Mouse (Mus musculus) CD4-positive helper T cell, adult 2 months (primary cell): Measurements from ENCODE around the gene Atp2b2.

ENCODE experiments used
- DNase-seq: peaks from one replicate; pipeline ENCODE4 v3.0.0-alpha.2; 2012; ENCODE audit warnings: low read depth, missing footprints, low spot score

Gene Atp2b2

GRCm38 (mm10) chr6:113942355-113942754 is 100.1 kb downstream of the Atp2b2 start:
- no peak for DNase-seq

- no peak for DNase-seq
Measured at GRCm38 (mm10) chr6:113941324-113941723, 101.1 kb downstream of the Atp2b2 start.

GRCm38 (mm10) chr6:113939442-113939841 is 103.0 kb downstream of the Atp2b2 start:
- DNase-seq, result no peak

GRCm38 (mm10) chr6:113936811-113937508 is 105.5 kb downstream of the Atp2b2 start:
- DNase-seq, result no peak

GRCm38 (mm10) chr6:113936111-113936510 is 106.3 kb downstream of the Atp2b2 start:
- no peak for DNase-seq

- no peak for DNase-seq
Measured at GRCm38 (mm10) chr6:113934692-113935091, 107.7 kb downstream of the Atp2b2 start.

- no peak for DNase-seq
Measured at GRCm38 (mm10) chr6:113933261-113934151, 108.9 kb downstream of the Atp2b2 start.

- DNase-seq, result no peak
Measured at GRCm38 (mm10) chr6:113929191-113929875, 113.1 kb downstream of the Atp2b2 start.

- no peak for DNase-seq
Measured at GRCm38 (mm10) chr6:113923249-113923648, 119.2 kb downstream of the Atp2b2 start.

GRCm38 (mm10) chr6:113920466-113920865 is 121.9 kb downstream of the Atp2b2 start:
- no peak for DNase-seq

- no peak for DNase-seq
Measured at GRCm38 (mm10) chr6:113912753-113913152, 129.7 kb downstream of the Atp2b2 start.

- no peak for DNase-seq
Measured at GRCm38 (mm10) chr6:113911094-113911493, 131.3 kb downstream of the Atp2b2 start.

- no peak for DNase-seq
Measured at GRCm38 (mm10) chr6:113910411-113911055, 131.9 kb downstream of the Atp2b2 start.

GRCm38 (mm10) chr6:113909836-113910235 is 132.6 kb downstream of the Atp2b2 start:
- no peak for DNase-seq

- DNase-seq, result no peak
Measured at GRCm38 (mm10) chr6:113908066-113908465, 134.3 kb downstream of the Atp2b2 start.

- no peak for DNase-seq
Measured at GRCm38 (mm10) chr6:113904406-113904805, 138.0 kb downstream of the Atp2b2 start.

GRCm38 (mm10) chr6:113896023-113896422 is 146.4 kb downstream of the Atp2b2 start:
- no peak for DNase-seq

GRCm38 (mm10) chr6:113894008-113894407 is 148.4 kb downstream of the Atp2b2 start:
- no peak for DNase-seq

GRCm38 (mm10) chr6:113892091-113892674 is 150.2 kb downstream of the Atp2b2 start:
- DNase-seq, result no peak

GRCm38 (mm10) chr6:113891225-113891967 is 151.0 kb downstream of the Atp2b2 start:
- no peak for DNase-seq

GRCm38 (mm10) chr6:113890858-113891213 is 151.6 kb downstream of the Atp2b2 start:
- no peak for DNase-seq
